Mouse (Mus musculus) cerebellum, adult 2 months (tissue): ENCODE results near the gene Wdr76.

ENCODE experiments used
- CTCF ChIP-seq: fragments of 200-500 bp; IDR thresholded peaks from 2 replicates; pipeline ENCODE4 v1.5.1; 2011; ENCODE audit warnings: low read depth, mild to moderate bottlenecking, control low read depth, low read length, moderate library complexity, borderline replicate concordance; ENCODE audit not compliant: insufficient read depth
- POLR2A ChIP-seq: fragments of 200-500 bp; IDR thresholded peaks from 2 replicates; pipeline ENCODE4 v1.6.1; 2011; ENCODE audit warnings: low read length, control low read depth, borderline replicate concordance; ENCODE audit not compliant: insufficient read depth

DNA sequence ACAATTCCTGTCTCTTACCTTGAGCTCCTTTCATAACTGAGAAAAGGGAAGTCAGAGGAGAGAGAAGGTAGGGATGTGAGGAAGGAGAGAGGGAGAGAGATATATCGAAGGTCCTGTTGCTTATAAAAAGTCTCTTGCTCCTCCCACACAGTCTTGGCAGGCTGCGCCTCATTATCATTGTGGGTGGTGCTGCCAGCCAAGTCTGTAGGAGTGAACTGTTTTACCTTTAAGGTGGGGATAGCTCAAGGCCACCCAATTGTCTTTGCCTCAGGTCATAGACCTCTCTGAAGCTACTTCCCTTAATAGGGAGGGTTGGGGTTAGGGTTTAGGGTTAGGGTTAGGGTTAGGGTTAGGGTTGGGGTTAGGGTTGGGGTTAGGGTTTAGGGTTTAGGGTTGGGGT lies 15.5 kb downstream of the Wdr76 start:
- TF ChIP-seq CTCF (no peak), POLR2A (no peak)
